Mouse (Mus musculus) limb, embryonic 14.5 days (tissue): Measurements from ENCODE around the gene Zbtb37. TPM values are rescaled to one million over a fixed set of nuclear protein-coding genes. Genes with fewer than 3 reads are reported as not detected.
"Not testable (repeated sequence)": the region's sequence is repeated elsewhere in the genome, so short reads cannot be mapped to it uniquely, and the experiment has no call there.

Source experiments
- ATAC-seq: fragments of 200-750 bp; cut with Nextera tagmentation; 2 replicates; pipeline ENCODE4 v1.8.0; 2017; ENCODE audit warnings: low read depth, moderate number of reproducible peaks, moderate TSS enrichment; ENCODE audit not compliant: low FRiP score
- DNase-seq: peaks from one replicate; pipeline ENCODE4 v3.0.0-alpha.2; 2015; ENCODE audit warnings: low spot score
- H3K27ac ChIP-seq: fragments of 300-500 bp; sonication (generic); replicated peaks from 2 replicates; pipeline ENCODE4 v1.5.1; 2014; ENCODE audit warnings: low read depth, mild to moderate bottlenecking, low read length, moderate library complexity, mixed read lengths
- H3K27me3 ChIP-seq: fragments of 300-500 bp; sonication (generic); 2 replicates; pipeline ENCODE4 v1.6.1; 2014; ENCODE audit warnings: low read length, mixed read lengths; ENCODE audit not compliant: control insufficient read depth, insufficient read depth
- H3K36me3 ChIP-seq: fragments of 300-500 bp; sonication (generic); 2 replicates; pipeline ENCODE4 v1.6.1; 2014; ENCODE audit warnings: mild to moderate bottlenecking, low read length, moderate library complexity, mixed read lengths; ENCODE audit not compliant: control insufficient read depth, insufficient read depth
- H3K4me1 ChIP-seq: fragments of 300-500 bp; sonication (generic); 2 replicates; pipeline ENCODE4 v1.6.1; 2014; ENCODE audit warnings: antibody characterized with exemption, low read length, mixed read lengths; ENCODE audit not compliant: control insufficient read depth, insufficient read depth
- H3K4me2 ChIP-seq: fragments of 300-500 bp; sonication (generic); replicated peaks from 2 replicates; pipeline ENCODE4 v1.6.1; 2014; ENCODE audit warnings: low read depth, mild to moderate bottlenecking, low read length, moderate library complexity; ENCODE audit not compliant: severe bottlenecking
- H3K4me3 ChIP-seq: fragments of 300-500 bp; sonication (generic); replicated peaks from 2 replicates; pipeline ENCODE4 v1.5.1; 2014; ENCODE audit warnings: low read length
- H3K9ac ChIP-seq: fragments of 300-500 bp; sonication (generic); 2 replicates; pipeline ENCODE4 v1.6.1; 2014; ENCODE audit warnings: mild to moderate bottlenecking, low read depth, low read length, moderate library complexity; ENCODE audit not compliant: severe bottlenecking
- H3K9me3 ChIP-seq: fragments of 300-500 bp; sonication (generic); 2 replicates; pipeline ENCODE4 v1.6.1; 2016; ENCODE audit warnings: low read length; ENCODE audit not compliant: control insufficient read depth
- POLR2A ChIP-seq: fragments of 200-500 bp; IDR thresholded peaks from 2 replicates; pipeline ENCODE4 v1.8.0; 2012; ENCODE audit warnings: inconsistent platforms, mild to moderate bottlenecking, moderate library complexity, borderline replicate concordance; ENCODE audit not compliant: insufficient read depth, insufficient read length; ENCODE audit errors: extremely low read depth
- WGBS: fragments of 180-500 bp; shearing (Covaris S2); extraction: QIAGEN DNeasy Blood & Tissue Kit; methylation state at CpG from one replicate; pipeline ENCODE4 v1.1.7; 2014; 5-methylcytosine and 5-hydroxymethylcytosine counted together
- polyA plus RNA-seq, 2 experiments: library from polyadenylated mRNA; depleted of rRNA in 1 of 2; stranded (reverse) in 1 of 2; unstranded in 1 of 2; fragments of >200 nt; fragmentation: Nextera tagmentation in 1 of 2; extraction: Ambion mirVana in 1 of 2; gene quantifications; 2 replicates each; pipeline versions ENCODE4 v1.2.1 to v1.2.3; 2012 to 2014

The Zbtb37 gene
- polyA plus RNA-seq, 2 experiments, result 5.2 to 6.9 TPM

DNA sequence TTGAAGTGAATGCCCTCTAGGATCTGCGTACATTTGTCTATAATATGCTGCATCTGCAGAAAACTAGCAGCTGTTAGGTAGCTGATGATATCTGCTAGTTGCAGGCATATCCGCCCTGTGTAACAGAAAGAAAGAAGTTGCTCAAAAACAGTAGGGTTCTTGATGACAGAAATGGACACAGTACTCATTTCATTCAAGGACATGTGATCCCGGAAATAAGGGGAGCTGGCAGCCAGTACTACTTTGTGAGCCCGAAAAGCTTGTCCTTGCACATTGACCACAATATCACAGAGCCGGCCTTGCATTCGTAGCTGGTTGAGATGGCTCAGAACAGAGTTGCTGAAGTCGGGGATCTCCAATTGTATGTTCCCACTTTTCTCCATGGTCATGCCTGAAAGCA, 2.3 kb downstream of the Zbtb37 start:
- Histone ChIP-seq H3K4me3 (no peak overlapping the region), H3K36me3 (peaks cover 50% of the 10 kb centered on the region), H3K9me3 (no peaks in the 10 kb centered on the region), H3K4me1 (peaks cover 14% of the 10 kb centered on the region), H3K9ac (no peak overlapping the region), H3K27ac (no peak overlapping the region), H3K4me2 (no peak overlapping the region), H3K27me3 (no peaks in the 10 kb centered on the region)
- no peak for TF ChIP-seq POLR2A
- ATAC-seq (no peak), DNase-seq (no peak)
- 95% methylated on average over 7 of the region's 7 CpGs for WGBS

DNA sequence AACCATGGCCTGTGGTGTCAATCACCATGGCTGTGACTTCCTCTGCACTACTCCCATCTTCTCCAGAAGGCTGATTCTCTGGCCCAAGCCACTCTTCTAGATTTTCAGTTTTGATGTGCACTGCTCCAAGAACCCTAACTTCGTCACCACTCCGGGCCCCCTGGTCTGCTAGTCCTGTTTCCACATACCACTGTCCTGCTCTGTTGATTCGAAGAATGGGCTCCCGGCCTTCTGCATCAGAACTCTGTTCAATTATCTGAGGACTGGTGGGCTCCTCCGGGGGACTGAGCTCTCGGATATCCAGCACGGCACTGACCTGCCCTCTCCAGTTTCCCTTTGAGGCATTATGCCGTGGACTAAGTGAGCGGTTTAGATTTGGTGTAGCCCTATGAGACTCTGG, 2.8 kb downstream of the Zbtb37 start:
- no peak for ATAC-seq
- Histone ChIP-seq H3K4me2 (no peak overlapping the region), H3K36me3 (peaks cover 50% of the 10 kb centered on the region), H3K9me3 (no peaks in the 10 kb centered on the region), H3K4me3 (no peak overlapping the region), H3K27ac (no peak overlapping the region), H3K27me3 (no peaks in the 10 kb centered on the region), H3K4me1 (peaks cover 11% of the 10 kb centered on the region), H3K9ac (no peak overlapping the region)
- 96% methylated on average over 9 of the region's 9 CpGs for WGBS
- DNase-seq, result no peak
- TF ChIP-seq POLR2A, result no peak

DNA sequence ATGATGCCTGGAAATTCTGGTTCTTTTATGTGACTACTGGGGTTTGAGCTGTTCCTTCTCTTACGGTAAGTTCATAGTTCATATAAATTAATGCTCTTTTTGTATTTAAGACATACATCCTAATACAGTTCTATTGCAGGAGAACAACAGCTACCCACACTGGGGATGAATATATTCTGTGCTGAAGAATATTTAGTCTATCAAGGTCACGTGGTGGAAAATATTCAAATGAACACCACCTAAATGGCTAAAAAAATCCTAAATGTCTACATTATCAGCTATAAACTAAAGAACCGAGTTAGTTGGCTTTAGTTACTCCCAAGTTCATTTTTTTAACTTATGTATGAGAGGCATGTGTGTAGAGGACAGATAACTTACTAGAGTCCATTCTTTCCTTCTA, 4.6 kb downstream of the Zbtb37 start:
- TF ChIP-seq POLR2A, result no peak
- no peak overlapping the region for H3K4me2 ChIP-seq
- peaks cover 38% of the 10 kb centered on the region for H3K36me3 ChIP-seq
- no peak overlapping the region for H3K9ac ChIP-seq
- peaks cover 11% of the 10 kb centered on the region for H3K4me1 ChIP-seq
- no peak for ATAC-seq
- WGBS, result 82% methylated on average over 3 of the region's 3 CpGs
- no peaks in the 10 kb centered on the region for H3K27me3 ChIP-seq
- no peak for DNase-seq
- no peak overlapping the region for H3K27ac ChIP-seq
- no peaks in the 10 kb centered on the region for H3K9me3 ChIP-seq
- no peak overlapping the region for H3K4me3 ChIP-seq

DNA sequence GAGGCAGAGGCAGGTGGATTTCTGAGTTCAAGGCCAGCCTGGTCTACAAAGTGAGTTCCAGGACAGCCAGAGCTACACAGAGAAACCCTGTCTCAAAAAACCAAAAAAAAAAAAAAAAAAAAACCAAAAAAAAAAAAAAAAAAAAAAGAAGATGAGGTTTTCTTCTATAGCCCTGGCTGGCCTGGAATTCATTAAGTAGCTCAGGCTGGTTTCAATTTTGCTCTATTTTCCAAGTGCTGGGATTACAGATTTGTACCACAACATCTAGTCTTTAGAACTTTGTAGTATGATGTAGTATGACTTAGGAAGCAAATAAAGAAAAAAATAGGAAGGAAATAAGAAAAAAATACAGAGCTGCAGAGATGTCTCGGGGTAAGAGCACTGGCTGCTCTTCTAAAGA, 6.2 kb downstream of the Zbtb37 start:
- not testable (repeated sequence) for H3K27me3 ChIP-seq, H3K9ac ChIP-seq, H3K4me3 ChIP-seq, ATAC-seq, H3K4me1 ChIP-seq, H3K9me3 ChIP-seq, H3K27ac ChIP-seq, H3K4me2 ChIP-seq
- H3K36me3 ChIP-seq, result peaks cover 38% of the 10 kb centered on the region
- 69% methylated on average over 1 of the region's 1 CpGs for WGBS
- DNase-seq, result peak; percentile 39

DNA sequence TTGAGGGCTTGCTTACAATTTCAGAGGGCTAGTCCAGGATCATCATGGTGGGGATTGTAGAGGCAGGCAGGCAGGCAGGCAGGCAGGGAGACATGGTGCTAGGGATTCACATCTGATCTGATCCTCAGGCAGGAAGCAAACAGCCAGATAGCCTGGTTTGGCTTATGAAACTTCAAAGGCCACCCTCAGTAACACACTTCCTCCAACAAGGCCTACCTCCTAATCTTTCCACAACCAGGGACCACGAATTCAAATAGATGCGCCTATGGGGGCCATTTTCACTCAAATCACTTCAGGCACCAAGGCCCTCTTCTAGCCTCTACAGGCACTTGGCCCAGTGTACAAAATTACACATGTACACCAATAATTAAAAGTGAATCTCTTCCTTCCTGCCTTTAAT, 7.5 kb downstream of the Zbtb37 start:
- no peak for TF ChIP-seq POLR2A
- H3K4me2 ChIP-seq, result no peak overlapping the region
- no peak overlapping the region for H3K27ac ChIP-seq
- DNase-seq (no peak), ATAC-seq (no peak)
- peaks cover 33% of the 10 kb centered on the region for H3K36me3 ChIP-seq
- no peak overlapping the region for H3K9ac ChIP-seq
- no peaks in the 10 kb centered on the region for H3K9me3 ChIP-seq
- H3K4me3 ChIP-seq, result no peak overlapping the region
- 0 out of 2 replicates have a peak, but pooled peaks cover 3% of the 10 kb centered on the region for H3K4me1 ChIP-seq
- no peaks in the 10 kb centered on the region for H3K27me3 ChIP-seq
- 67% methylated on average over 2 of the region's 2 CpGs for WGBS
